Mouse (Mus musculus): ENCODE data around the gene Rpl13. TPM values are rescaled to one million over a fixed set of nuclear protein-coding genes. Genes with fewer than 3 reads are reported as not detected.

Rpl13 gene
- polyA plus RNA-seq, 1 experiment from 2014 or later = 1,460 TPM

GRCm38 (mm10) chr8:123104046-123104767 is 2.1 kb downstream of the Rpl13 start:
- peak overlapping the region; percentile 92; the same call in 1 of the 2 replicates for H3K9ac ChIP-seq (ENCODE audit: low read length)
- peak overlapping the region; percentile 76 for H3K4me2 ChIP-seq (replicated peaks; ENCODE audit: low read depth)
- WGBS = 67% methylated on average over 6 of the region's 6 CpGs
- H3K9me3 ChIP-seq (ENCODE audit: control insufficient read depth, low read length) = no peaks in the 10 kb centered on the region
- peaks cover 13% of the 10 kb centered on the region for H3K36me3 ChIP-seq (ENCODE audit: control insufficient read depth, insufficient read depth, low read length)
- H3K4me3 ChIP-seq (ENCODE audit: low read depth, low read length) = no peak overlapping the region
- H3K4me1 ChIP-seq (replicated peaks; ENCODE audit: control insufficient read depth, insufficient read depth) = 0 out of 2 replicates have a peak, but pooled peaks cover 6% of the 10 kb centered on the region
- no peak for TF ChIP-seq EP300 (optimal IDR thresholded peaks at IDR 0.05)
- no peak for TF ChIP-seq CTCF (IDR thresholded peaks at IDR 0.05; ENCODE audit: low read depth)
- DNase-seq (ENCODE audit: low spot score) = no peak
- no peak for ATAC-seq (ENCODE audit: low FRiP score, low TSS enrichment)
- H3K27me3 ChIP-seq (ENCODE audit: control insufficient read depth, insufficient read depth, low read length) = no peaks in the 10 kb centered on the region
- H3K27ac ChIP-seq (replicated peaks) = no peak overlapping the region

GRCm38 (mm10) chr8:123105553-123106326 is 3.6 kb downstream of the Rpl13 start:
- no peak overlapping the region for H3K4me2 ChIP-seq (replicated peaks; ENCODE audit: low read depth)
- no peak overlapping the region for H3K4me3 ChIP-seq (ENCODE audit: low read depth, low read length)
- H3K27me3 ChIP-seq (ENCODE audit: control insufficient read depth, insufficient read depth, low read length) = no peaks in the 10 kb centered on the region
- no peaks in the 10 kb centered on the region for H3K9me3 ChIP-seq (ENCODE audit: control insufficient read depth, low read length)
- TF ChIP-seq CTCF (IDR thresholded peaks at IDR 0.05; ENCODE audit: low read depth) = peak; percentile 79
- no peak for TF ChIP-seq EP300 (optimal IDR thresholded peaks at IDR 0.05)
- no peak overlapping the region for H3K9ac ChIP-seq (ENCODE audit: low read length)
- DNase-seq (ENCODE audit: low spot score) = no peak
- H3K27ac ChIP-seq (replicated peaks) = no peak overlapping the region
- WGBS = 62% methylated on average over 5 of the region's 5 CpGs
- peaks cover 13% of the 10 kb centered on the region for H3K36me3 ChIP-seq (ENCODE audit: control insufficient read depth, insufficient read depth, low read length)
- 0 out of 2 replicates have a peak, but pooled peaks cover 6% of the 10 kb centered on the region for H3K4me1 ChIP-seq (replicated peaks; ENCODE audit: control insufficient read depth, insufficient read depth)
- no peak for ATAC-seq (ENCODE audit: low FRiP score, low TSS enrichment)

GRCm38 (mm10) chr8:123106531-123106930 is 4.4 kb downstream of the Rpl13 start:
- DNase-seq (ENCODE audit: low spot score) (no peak), ATAC-seq (ENCODE audit: low FRiP score, low TSS enrichment) (no peak)
- no peak overlapping the region for H3K4me2 ChIP-seq (replicated peaks; ENCODE audit: low read depth)
- no peak overlapping the region for H3K4me3 ChIP-seq (ENCODE audit: low read depth, low read length)
- H3K36me3 ChIP-seq (ENCODE audit: control insufficient read depth, insufficient read depth, low read length) = peaks cover 13% of the 10 kb centered on the region
- H3K9ac ChIP-seq (ENCODE audit: low read length) = no peak overlapping the region
- WGBS = 41% methylated on average over 2 of the region's 2 CpGs
- H3K27me3 ChIP-seq (ENCODE audit: control insufficient read depth, insufficient read depth, low read length) = no peaks in the 10 kb centered on the region
- H3K27ac ChIP-seq (replicated peaks) = no peak overlapping the region
- H3K9me3 ChIP-seq (ENCODE audit: control insufficient read depth, low read length) = no peaks in the 10 kb centered on the region
- H3K4me1 ChIP-seq (replicated peaks; ENCODE audit: control insufficient read depth, insufficient read depth) = 0 out of 2 replicates have a peak, but pooled peaks cover 6% of the 10 kb centered on the region
- no peak for TF ChIP-seq EP300 (optimal IDR thresholded peaks at IDR 0.05)
- TF ChIP-seq CTCF (IDR thresholded peaks at IDR 0.05; ENCODE audit: low read depth) = peak; percentile 76

- Histone ChIP-seq H3K4me3 (ENCODE audit: low read depth, low read length) (no peak overlapping the region), H3K36me3 (ENCODE audit: control insufficient read depth, insufficient read depth, low read length) (peaks cover 13% of the 10 kb centered on the region), H3K9ac (ENCODE audit: low read length) (no peak overlapping the region), H3K27me3 (ENCODE audit: control insufficient read depth, insufficient read depth, low read length) (no peaks in the 10 kb centered on the region), H3K4me2 (replicated peaks; ENCODE audit: low read depth) (no peak overlapping the region), H3K27ac (replicated peaks) (no peak overlapping the region), H3K4me1 (replicated peaks; ENCODE audit: control insufficient read depth, insufficient read depth) (0 out of 2 replicates have a peak, but pooled peaks cover 3% of the 10 kb centered on the region), H3K9me3 (ENCODE audit: control insufficient read depth, low read length) (no peaks in the 10 kb centered on the region)
- peak; percentile 59 for TF ChIP-seq CTCF (IDR thresholded peaks at IDR 0.05; ENCODE audit: low read depth)
- no peak for TF ChIP-seq EP300 (optimal IDR thresholded peaks at IDR 0.05)
- 46% methylated on average over 1 of the region's 1 CpGs for WGBS
- DNase-seq (ENCODE audit: low spot score) (no peak), ATAC-seq (ENCODE audit: low FRiP score, low TSS enrichment) (no peak)
Measured at GRCm38 (mm10) chr8:123108010-123108409, 5.9 kb downstream of the Rpl13 start.

GRCm38 (mm10) chr8:123108953-123109352 is 6.8 kb downstream of the Rpl13 start:
- Histone ChIP-seq H3K9me3 (ENCODE audit: control insufficient read depth, low read length) (no peaks in the 10 kb centered on the region), H3K4me2 (replicated peaks; ENCODE audit: low read depth) (no peak overlapping the region), H3K36me3 (ENCODE audit: control insufficient read depth, insufficient read depth, low read length) (peaks cover 6% of the 10 kb centered on the region), H3K9ac (ENCODE audit: low read length) (no peak overlapping the region), H3K4me1 (replicated peaks; ENCODE audit: control insufficient read depth, insufficient read depth) (no peaks in the 10 kb centered on the region), H3K27me3 (ENCODE audit: control insufficient read depth, insufficient read depth, low read length) (no peaks in the 10 kb centered on the region), H3K27ac (replicated peaks) (no peak overlapping the region), H3K4me3 (ENCODE audit: low read depth, low read length) (no peak overlapping the region)
- DNase-seq (ENCODE audit: low spot score) = no peak
- ATAC-seq (ENCODE audit: low FRiP score, low TSS enrichment) = no peak
- 83% methylated on average over 5 of the region's 5 CpGs for WGBS
- TF ChIP-seq EP300 (optimal IDR thresholded peaks at IDR 0.05) = no peak
- no peak for TF ChIP-seq CTCF (IDR thresholded peaks at IDR 0.05; ENCODE audit: low read depth)
